Comparison of ENCODE assay signal across 25 mouse cellular contexts in the genomic region with DNA sequence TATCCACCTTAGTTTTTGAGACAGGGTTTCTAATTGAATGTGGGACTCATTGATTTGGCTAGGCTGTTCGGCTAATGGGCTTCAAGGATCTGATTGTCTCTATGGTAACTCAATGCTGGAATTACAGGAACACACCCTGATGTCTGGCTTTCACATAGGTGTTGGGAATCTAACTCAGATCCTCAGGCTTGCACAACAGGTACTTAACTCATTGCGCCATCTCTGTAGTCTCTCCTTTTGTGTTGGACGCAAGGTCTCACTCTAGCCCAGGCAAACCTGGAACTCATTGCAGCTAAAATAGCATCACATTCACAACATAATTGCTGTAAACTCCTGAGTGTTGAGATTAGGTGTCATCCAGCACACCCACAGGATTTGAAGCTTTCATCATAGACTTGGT. TPM values are rescaled to one million over a fixed set of nuclear protein-coding genes. Genes with fewer than 3 reads are reported as not detected.
DNase-seq lines count a peak whose midpoint lies in the region; ATAC-seq and TF ChIP-seq lines count a peak whose summit lies in the region.
"Had no signal": no experiment of that assay in that cellular context is flagged by ENCODE, and none has a peak within 500 bp of the region (broad histone marks: within the 10 kb centered on the region; RNA-seq: fewer than 3 reads in every experiment).

No protein-coding gene starts in this region.

- no peak for TF ChIP-seq CTCF in liver, adult 2 months (IDR thresholded peaks at IDR 0.05; ENCODE audit: low read depth, low read length)

- peaks cover 33% of the 10 kb centered on the region for H3K36me3 ChIP-seq in liver, adult 2 months (ENCODE audit: control insufficient read depth, insufficient read depth, low read length)
- peaks cover 91% of the 10 kb centered on the region for H3K36me3 ChIP-seq in liver, embryonic 12.5 days

- H3K4me1 ChIP-seq in liver, adult 2 months (ENCODE audit: control insufficient read depth, insufficient read depth, low read length), result peaks cover 16% of the 10 kb centered on the region
- peaks cover 7% of the 10 kb centered on the region; the same call in 1 of the 2 replicates for H3K4me1 ChIP-seq in liver, embryonic 12.5 days
- H3K4me1 ChIP-seq: embryonic facial prominence, embryonic 10.5 days; embryonic facial prominence, embryonic 12.5 days; forebrain, embryonic 13.5 days had no signal

- H3K9ac ChIP-seq in liver, adult 2 months (ENCODE audit: low read depth, low read length), result no peak overlapping the region
- no peak overlapping the region for H3K9ac ChIP-seq in liver, embryonic 12.5 days
- H3K9ac ChIP-seq: embryonic facial prominence, embryonic 12.5 days; forebrain, embryonic 13.5 days had no signal

- no peaks in the 10 kb centered on the region for H3K9me3 ChIP-seq in liver, embryonic 12.5 days (replicated peaks)
- H3K9me3 ChIP-seq: embryonic facial prominence, embryonic 10.5 days; embryonic facial prominence, embryonic 12.5 days; forebrain, embryonic 13.5 days; G1E had no signal

- H3K27me3 ChIP-seq in liver, adult 2 months (ENCODE audit: control insufficient read depth, insufficient read depth, low read length), result no peaks in the 10 kb centered on the region
- no peaks in the 10 kb centered on the region for H3K27me3 ChIP-seq in liver, embryonic 12.5 days (replicated peaks)
- H3K27me3 ChIP-seq: CH12.LX; embryonic facial prominence, embryonic 12.5 days; forebrain, embryonic 13.5 days; Patski had no signal

- ATAC-seq in liver, embryonic 12.5 days, result no peak
- ATAC-seq: activated CD4-positive, CD25-positive, alpha-beta regulatory T cell, adult 4 months; CD4-positive, CD25-positive, alpha-beta regulatory T cell, adult 4 months; forebrain, embryonic 13.5 days; Patski had no signal

- no peaks in the 10 kb centered on the region; the same call in 1 of the 2 replicates for H3K79me2 ChIP-seq in liver, adult 2 months (ENCODE audit: control insufficient read depth, insufficient read depth, low read length)

- H3K4me3 ChIP-seq in liver, adult 2 months (ENCODE audit: insufficient read depth, low read depth, low read length), result no peak overlapping the region
- no peak overlapping the region for H3K4me3 ChIP-seq in liver, embryonic 12.5 days
- H3K4me3 ChIP-seq: embryonic facial prominence, embryonic 10.5 days; embryonic facial prominence, embryonic 12.5 days; forebrain, embryonic 13.5 days had no signal

- no peak for TF ChIP-seq POLR2A in liver, adult 2 months (IDR thresholded peaks at IDR 0.05; ENCODE audit: extremely low read depth, insufficient read depth, low read length)

- H3K4me2 ChIP-seq in liver, embryonic 12.5 days, result no peak overlapping the region
- H3K4me2 ChIP-seq: embryonic facial prominence, embryonic 12.5 days; forebrain, embryonic 13.5 days had no signal

- DNase-seq in liver, adult 2 months (ENCODE audit: extremely low read depth, low read depth, low spot score), result peak; percentile 68
- peak; percentile 42 to 69 for DNase-seq in lung, adult 18-20 months
- no peak for DNase-seq in lung, postnatal 4 days
- DNase-seq in lung, postnatal 14 days, result peak; percentile 34
- no peak for DNase-seq in lung, postnatal 10 days
- peak; percentile 76 for DNase-seq in lung, postnatal 36 days
- DNase-seq in right cerebral cortex, adult 2 months (ENCODE audit: low spot score in 2 of 2), result no peak
- DNase-seq: adrenal gland, adult 8-10 months; adrenal gland, postnatal 14 days; adrenal gland, postnatal 36 days; B cell, adult 2 months; cerebellum, adult 11-12 months; cerebellum, adult 2 months; cerebellum, adult 9-10 months; cerebellum, postnatal 10 days; cerebellum, postnatal 25 days had no signal

- no peak overlapping the region for H3K27ac ChIP-seq in liver, adult 2 months (replicated peaks; ENCODE audit: insufficient read depth, low read depth, low read length)
- no peak overlapping the region for H3K27ac ChIP-seq in liver, embryonic 12.5 days
- H3K27ac ChIP-seq: embryonic facial prominence, embryonic 10.5 days; embryonic facial prominence, embryonic 12.5 days; forebrain, embryonic 13.5 days had no signal

- 40% methylated on average over 3 of the region's 3 CpGs for WGBS in liver, adult 2 months
- 87% methylated on average over 3 of the region's 3 CpGs for WGBS in liver, embryonic 12.5 days (ENCODE audit: insufficient replicate concordance)

RNA-seq across cellular contexts. Expression of gene Sult1a1, which starts 6.1 kb away (rescaled TPM):
- total RNA-seq in liver, adult 2 months (2014; rRNA removed), result 661 and 727 TPM in 2 replicates
- 566 and 586 TPM in 2 replicates for polyA plus RNA-seq in liver, adult 2 months (2012; rRNA removed)
- 0.24 and 0.50 TPM in 2 replicates for polyA plus RNA-seq in liver, embryonic 12.5 days (2016; fragmentation: Nextera tagmentation; extraction: Ambion mirVana)
- polyA plus RNA-seq: G1E had no signal

RNA-seq across cellular contexts. Expression of gene Sgf29, which starts 21.0 kb away (rescaled TPM):
- 7.7 and 10.7 TPM in 2 replicates for total RNA-seq in liver, adult 2 months (2014; rRNA removed)
- 34.7 and 54.2 TPM in 2 replicates for polyA plus RNA-seq in liver, adult 2 months (2012; rRNA removed)
- 36.3 and 42.4 TPM in 2 replicates for polyA plus RNA-seq in liver, embryonic 12.5 days (2016; fragmentation: Nextera tagmentation; extraction: Ambion mirVana)

RNA-seq across cellular contexts. Expression of gene Bola2, which starts 25.0 kb away (rescaled TPM):
- total RNA-seq in liver, adult 2 months (2014; rRNA removed), result 15.6 and 20.5 TPM in 2 replicates
- 35.6 and 37.7 TPM in 2 replicates for polyA plus RNA-seq in liver, adult 2 months (2012; rRNA removed)
- 134 and 153 TPM in 2 replicates for polyA plus RNA-seq in liver, embryonic 12.5 days (2016; fragmentation: Nextera tagmentation; extraction: Ambion mirVana)

RNA-seq across cellular contexts. Expression of gene Slx1b, which starts 25.4 kb away (rescaled TPM):
- 4.1 and 4.6 TPM in 2 replicates for total RNA-seq in liver, adult 2 months (2014; rRNA removed)
- 11.3 and 15.4 TPM in 2 replicates for polyA plus RNA-seq in liver, adult 2 months (2012; rRNA removed)
- 4.5 and 5.1 TPM in 2 replicates for polyA plus RNA-seq in liver, embryonic 12.5 days (2016; fragmentation: Nextera tagmentation; extraction: Ambion mirVana)

RNA-seq across cellular contexts. Expression of gene Coro1a, which starts 37.4 kb away (rescaled TPM):
- total RNA-seq in liver, adult 2 months (2014; rRNA removed), result 7.7 and 9.0 TPM in 2 replicates
- polyA plus RNA-seq in liver, adult 2 months (2012; rRNA removed), result 10.6 and 22.7 TPM in 2 replicates
- polyA plus RNA-seq in liver, embryonic 12.5 days (2016; fragmentation: Nextera tagmentation; extraction: Ambion mirVana), result 77.9 and 86.6 TPM in 2 replicates

Comparison
In these comparisons a context has a peak if more than half of its experiments do, and no peak if none do; other contexts are left out.
1. DNase-seq: peak in liver, adult 2 months (single experiment), lung, adult 18-20 months (2 of 2), lung, postnatal 14 days (single experiment) and lung, postnatal 36 days (single experiment); none in lung, postnatal 4 days (0 of 2), lung, postnatal 10 days (single experiment) and right cerebral cortex, adult 2 months (0 of 2).
2. RNA of gene Sult1a1, which starts 6.1 kb away (polyA plus RNA-seq): 566 to 586 TPM in liver, adult 2 months; 0.24 to 0.50 TPM in liver, embryonic 12.5 days; every median in the first group is over 100 times any median in the second.